Mouse (Mus musculus) heart, postnatal 14 days (tissue): ENCODE results near the gene Coil. TPM values are rescaled to one million over a fixed set of nuclear protein-coding genes. Genes with fewer than 3 reads are reported as not detected.

Source experiments
- DNase-seq, 2 experiments: peaks; one replicate each; pipeline ENCODE4 v3.0.0; 2021 to 2022
- intact Hi-C: fragments of 180-260 bp; cut with DNase I; formaldehyde crosslinking; loops from one replicate; pipeline ENCODE4 v1.15.1; 2025
- long read RNA-seq, 2 experiments: library from polyadenylated mRNA; stranded (forward); transcript quantifications; one replicate each; pipeline ENCODE4 v2.0.0; 2021
- total RNA-seq, 2 experiments: library from RNA; stranded (reverse); gene quantifications; 2 replicates each; pipeline ENCODE4 v1.2.3; 2021

Gene Coil
- total RNA-seq: 1 to 10 TPM; 4.1 to 5.6 TPM
- long read RNA-seq, experiment 1, transcript Coil-201 (7 exons, 2,607 nt): major isoform, 19 of 21 reads
- long read RNA-seq, experiment 1, partial matches to known transcripts: 0 of 21 reads
- long read RNA-seq, experiment 1, other reads (novel, unspliced or antisense): 2 of 21 reads
- long read RNA-seq, experiment 2, transcript Coil-201 (7 exons, 2,607 nt): major isoform, 9 of 9 reads
- long read RNA-seq, experiment 2, partial matches to known transcripts: 0 of 9 reads
- long read RNA-seq, experiment 2, other reads (novel, unspliced or antisense): 0 of 9 reads

- intact Hi-C loops: loop anchor here (5.0 kb wide), 1 partner anchor 123 kb away; no protein-coding TSS in a partner anchor
- no peak for DNase-seq
Observed at GRCm38 (mm10) chr11:88970202-88970732, at the start of gene Coil. Gene Coil, plus strand, starts transcription at chr11:88970252.

- intact Hi-C loops: no loop called here
Observed at GRCm38 (mm10) chr11:88926566-88926965, 43.5 kb upstream of the Coil start.

GRCm38 (mm10) chr11:88931692-88932530 lies 38.1 kb upstream of the Coil start:
- intact Hi-C loops: no loop called here
- no peak for DNase-seq

More at GRCm38 (mm10) chr11:88926566-88926965, 43.5 kb upstream of the Coil start:
- DNase-seq: no peak

- intact Hi-C loops: no loop called here
- no peak for DNase-seq
Observed at GRCm38 (mm10) chr11:88933030-88933429, 37.0 kb upstream of the Coil start.

- intact Hi-C loops: no loop called here
- DNase-seq: no peak
Observed at GRCm38 (mm10) chr11:88934089-88935000, 35.7 kb upstream of the Coil start.

- intact Hi-C loops: no loop called here
- DNase-seq: no peak
Observed at GRCm38 (mm10) chr11:88937886-88938285, 32.2 kb upstream of the Coil start.

GRCm38 (mm10) chr11:88938770-88939169 lies 31.3 kb upstream of the Coil start:
- intact Hi-C loops: no loop called here
- DNase-seq: no peak

GRCm38 (mm10) chr11:88939634-88940033 lies 30.4 kb upstream of the Coil start:
- intact Hi-C loops: no loop called here
- no peak for DNase-seq

GRCm38 (mm10) chr11:88941489-88941888 lies 28.6 kb upstream of the Coil start:
- intact Hi-C loops: no loop called here
- no peak for DNase-seq

- intact Hi-C loops: no loop called here
Observed at GRCm38 (mm10) chr11:88945971-88946585, 24.0 kb upstream of the Coil start.

GRCm38 (mm10) chr11:88948896-88949295 lies 21.2 kb upstream of the Coil start:
- no peak for DNase-seq
- intact Hi-C loops: no loop called here

More at GRCm38 (mm10) chr11:88945971-88946585, 24.0 kb upstream of the Coil start:
- no peak for DNase-seq

GRCm38 (mm10) chr11:88949802-88950639 lies 20.0 kb upstream of the Coil start:
- no peak for DNase-seq
- intact Hi-C loops: no loop called here

GRCm38 (mm10) chr11:88950640-88951250 lies 19.3 kb upstream of the Coil start:
- no peak for DNase-seq
- intact Hi-C loops: no loop called here

GRCm38 (mm10) chr11:88951576-88951975 lies 18.5 kb upstream of the Coil start:
- no peak for DNase-seq

GRCm38 (mm10) chr11:88952117-88952516 lies 17.9 kb upstream of the Coil start:
- intact Hi-C loops: no loop called here
- DNase-seq: no peak

More at GRCm38 (mm10) chr11:88951576-88951975, 18.5 kb upstream of the Coil start:
- intact Hi-C loops: no loop called here

- DNase-seq: no peak
- intact Hi-C loops: no loop called here
Observed at GRCm38 (mm10) chr11:88953582-88953981, 16.5 kb upstream of the Coil start.

GRCm38 (mm10) chr11:88954803-88955202 lies 15.2 kb upstream of the Coil start:
- intact Hi-C loops: loop anchor here (1.0 to 5.0 kb wide), 3 partner anchors 48 to 107 kb away; partner anchors contain the start of gene Akap1
- peak in 1 of 2 experiments; percentile 10 for DNase-seq
